Comparison of ENCODE assay signal across 10 mouse cellular contexts in genomic region chr2:125067894-125068293, GRCm38 (mm10). TPM values are rescaled to one million over a fixed set of nuclear protein-coding genes. Genes with fewer than 3 reads are reported as not detected.
A peak's percentile ranks its signal among the peaks of the same experiment; 100 is the strongest.
DNase-seq lines count a peak whose midpoint lies in the region; ATAC-seq and TF ChIP-seq lines count a peak whose summit lies in the region.
"Had no signal": no experiment of that assay in that cellular context is flagged by ENCODE, and none has a peak within 500 bp of the region (broad histone marks: within the 10 kb centered on the region; RNA-seq: fewer than 3 reads in every experiment).

Slc24a5 (plus strand) TSS chr2:125068124.

- H3K36me3 ChIP-seq in embryonic facial prominence, embryonic 11.5 days (replicated peaks; ENCODE audit: control insufficient read depth, insufficient read depth, low read depth, low read length): no peaks in the 10 kb centered on the region
- H3K36me3 ChIP-seq in embryonic facial prominence, embryonic 10.5 days (replicated peaks): no peaks in the 10 kb centered on the region
- no peaks in the 10 kb centered on the region for H3K36me3 ChIP-seq in lung, postnatal 0 days (ENCODE audit: insufficient read depth, low read length)
- no peaks in the 10 kb centered on the region for H3K36me3 ChIP-seq in heart, embryonic 13.5 days
- no peaks in the 10 kb centered on the region for H3K36me3 ChIP-seq in liver, embryonic 16.5 days (ENCODE audit: control insufficient read depth, insufficient read depth)

- no peak within 1 kb of the TSS for H3K4me3 ChIP-seq in embryonic facial prominence, embryonic 11.5 days (ENCODE audit: low read depth, low read length)
- no peak within 1 kb of the TSS for H3K4me3 ChIP-seq in embryonic facial prominence, embryonic 10.5 days
- no peak within 1 kb of the TSS for H3K4me3 ChIP-seq in lung, postnatal 0 days (ENCODE audit: low read depth, low read length)
- H3K4me3 ChIP-seq in heart, embryonic 13.5 days: no peak within 1 kb of the TSS
- H3K4me3 ChIP-seq in liver, embryonic 16.5 days (ENCODE audit: low read depth, low read length): no peak within 1 kb of the TSS
- H3K4me3 ChIP-seq: myocyte had no signal

- TF ChIP-seq EP300 in lung, postnatal 0 days (IDR thresholded peaks at IDR 0.05): no peak

- H3K27ac ChIP-seq in embryonic facial prominence, embryonic 11.5 days (replicated peaks; ENCODE audit: low read depth, low read length): no peak within 1 kb of the TSS
- no peak within 1 kb of the TSS for H3K27ac ChIP-seq in embryonic facial prominence, embryonic 10.5 days (replicated peaks)
- H3K27ac ChIP-seq in lung, postnatal 0 days (ENCODE audit: low read length): no peak within 1 kb of the TSS
- H3K27ac ChIP-seq in heart, embryonic 13.5 days (replicated peaks): no peak within 1 kb of the TSS
- no peak within 1 kb of the TSS for H3K27ac ChIP-seq in liver, embryonic 16.5 days (ENCODE audit: low read length)

- no peaks in the 10 kb centered on the region for H3K27me3 ChIP-seq in embryonic facial prominence, embryonic 11.5 days (ENCODE audit: control insufficient read depth, insufficient read depth, low read length)
- no peaks in the 10 kb centered on the region for H3K27me3 ChIP-seq in embryonic facial prominence, embryonic 10.5 days (replicated peaks; ENCODE audit: low read depth, poor library complexity, severe bottlenecking)
- no peaks in the 10 kb centered on the region for H3K27me3 ChIP-seq in lung, postnatal 0 days (replicated peaks; ENCODE audit: insufficient read depth, low read length)
- no peaks in the 10 kb centered on the region for H3K27me3 ChIP-seq in heart, embryonic 13.5 days (replicated peaks)
- no peaks in the 10 kb centered on the region for H3K27me3 ChIP-seq in liver, embryonic 16.5 days (ENCODE audit: control insufficient read depth, insufficient read depth, low read depth, low read length)

- H3K4me1 ChIP-seq in embryonic facial prominence, embryonic 11.5 days (ENCODE audit: control insufficient read depth, insufficient read depth, low read length): no peaks in the 10 kb centered on the region
- 0 out of 2 replicates have a peak, but pooled peaks cover 3% of the 10 kb centered on the region for H3K4me1 ChIP-seq in embryonic facial prominence, embryonic 10.5 days
- H3K4me1 ChIP-seq in lung, postnatal 0 days (ENCODE audit: insufficient read depth, low read depth, low read length): no peaks in the 10 kb centered on the region
- H3K4me1 ChIP-seq in heart, embryonic 13.5 days: peaks cover 17% of the 10 kb centered on the region
- H3K4me1 ChIP-seq in liver, embryonic 16.5 days (ENCODE audit: control insufficient read depth, low read depth, low read length): no peaks in the 10 kb centered on the region

- no peaks in the 10 kb centered on the region for H3K9me3 ChIP-seq in embryonic facial prominence, embryonic 11.5 days (replicated peaks; ENCODE audit: control insufficient read depth, low read length)
- no peaks in the 10 kb centered on the region for H3K9me3 ChIP-seq in embryonic facial prominence, embryonic 10.5 days
- no peaks in the 10 kb centered on the region for H3K9me3 ChIP-seq in lung, postnatal 0 days (ENCODE audit: low read length)
- no peaks in the 10 kb centered on the region for H3K9me3 ChIP-seq in heart, embryonic 13.5 days
- H3K9me3 ChIP-seq in liver, embryonic 16.5 days (replicated peaks; ENCODE audit: control insufficient read depth, low read length): no peaks in the 10 kb centered on the region

- WGBS in embryonic facial prominence, embryonic 11.5 days: 69% methylated on average over 10 of the region's 10 CpGs
- WGBS in embryonic facial prominence, embryonic 10.5 days: 69% methylated on average over 10 of the region's 10 CpGs
- WGBS in lung, postnatal 0 days: 48% methylated on average over 10 of the region's 10 CpGs
- 51% methylated on average over 10 of the region's 10 CpGs for WGBS in heart, embryonic 13.5 days
- 30% methylated on average over 10 of the region's 10 CpGs for WGBS in liver, embryonic 16.5 days (ENCODE audit: insufficient replicate concordance)

- DNase-seq in embryonic facial prominence, embryonic 11.5 days (ENCODE audit: low spot score): no peak
- no peak for DNase-seq in embryonic facial prominence, embryonic 10.5 days (ENCODE audit: low spot score)
- no peak for DNase-seq in lung, postnatal 0 days (ENCODE audit: low spot score)
- no peak for DNase-seq in lung, postnatal 25 days (ENCODE audit: low spot score)
- no peak for DNase-seq in adrenal gland, adult 18-20 months (ENCODE audit: low spot score in 2 of 2)
- no peak for DNase-seq in ovary, adult 18-20 months (ENCODE audit: low spot score)
- DNase-seq: kidney, adult 18-20 months had no signal

- no peak for TF ChIP-seq CTCF in lung, postnatal 0 days (IDR thresholded peaks at IDR 0.05)

- H3K9ac ChIP-seq in embryonic facial prominence, embryonic 11.5 days (replicated peaks; ENCODE audit: low read length): no peak within 1 kb of the TSS
- H3K9ac ChIP-seq in lung, postnatal 0 days (replicated peaks; ENCODE audit: low read depth): no peak within 1 kb of the TSS
- H3K9ac ChIP-seq in heart, embryonic 13.5 days: 0 out of 2 replicates have a peak within 1 kb of the TSS, but pooled peaks have one; percentile 24
- no peak within 1 kb of the TSS for H3K9ac ChIP-seq in liver, embryonic 16.5 days (ENCODE audit: low read depth, low read length)

- no peak within 1 kb of the TSS for H3K4me2 ChIP-seq in embryonic facial prominence, embryonic 11.5 days (ENCODE audit: low read depth, low read length)
- H3K4me2 ChIP-seq in lung, postnatal 0 days (replicated peaks; ENCODE audit: low read depth, low read length): no peak within 1 kb of the TSS
- H3K4me2 ChIP-seq in heart, embryonic 13.5 days: 0 out of 2 replicates have a peak within 1 kb of the TSS, but pooled peaks have one; percentile 18
- H3K4me2 ChIP-seq in liver, embryonic 16.5 days (ENCODE audit: low read depth, low read length): no peak within 1 kb of the TSS

- 0 out of 2 replicates have a peak, but pooled peaks have one; percentile 14 for ATAC-seq in embryonic facial prominence, embryonic 11.5 days (replicated peaks; ENCODE audit: insufficient number of reproducible peaks, low FRiP score, low TSS enrichment, low read depth)
- ATAC-seq in lung, postnatal 0 days: peak; percentile 35
- no peak for ATAC-seq in heart, embryonic 13.5 days (ENCODE audit: extremely low read depth, insufficient number of reproducible peaks, low FRiP score, low TSS enrichment)
- peak; percentile 30; the same call in 1 of the 2 replicates for ATAC-seq in liver, embryonic 16.5 days (ENCODE audit: low read depth)

RNA-seq across cellular contexts. Expression of gene Slc24a5, which starts in this region (rescaled TPM):
- polyA plus RNA-seq in embryonic facial prominence, embryonic 11.5 days (2014; fragmentation: Nextera tagmentation; extraction: Ambion mirVana): 4.3 and 8.3 TPM in 2 replicates
- polyA plus RNA-seq in embryonic facial prominence, embryonic 10.5 days (2016; fragmentation: Nextera tagmentation; extraction: Ambion mirVana): 3.7 and 7.8 TPM in 2 replicates
- 0.88 and 2.0 TPM in 2 replicates for polyA plus RNA-seq in lung, postnatal 0 days (2015; fragmentation: Nextera tagmentation; extraction: Ambion mirVana)
- 2.2 and 2.4 TPM in 2 replicates for polyA plus RNA-seq in heart, embryonic 13.5 days (2015; fragmentation: Nextera tagmentation; extraction: Ambion mirVana)
- 4.7 and 5.6 TPM in 2 replicates for polyA plus RNA-seq in liver, embryonic 16.5 days (2015; fragmentation: Nextera tagmentation; extraction: Ambion mirVana)
- total RNA-seq in adrenal gland, adult 18-20 months (2021): under 1 TPM in 1 of 2 experiments, not detected in 1; 0.16 TPM
